Mouse (Mus musculus) urinary bladder, postnatal 25 days (tissue): ENCODE results near the gene H2-Ob.
"Not testable (repeated sequence)": the region's sequence is repeated elsewhere in the genome, so short reads cannot be mapped to it uniquely, and the experiment has no call there.

Experiments
- DNase-seq: peaks from one replicate; pipeline ENCODE4 v3.0.0; 2022; ENCODE audit warnings: low spot score

H2-Ob gene

DNA sequence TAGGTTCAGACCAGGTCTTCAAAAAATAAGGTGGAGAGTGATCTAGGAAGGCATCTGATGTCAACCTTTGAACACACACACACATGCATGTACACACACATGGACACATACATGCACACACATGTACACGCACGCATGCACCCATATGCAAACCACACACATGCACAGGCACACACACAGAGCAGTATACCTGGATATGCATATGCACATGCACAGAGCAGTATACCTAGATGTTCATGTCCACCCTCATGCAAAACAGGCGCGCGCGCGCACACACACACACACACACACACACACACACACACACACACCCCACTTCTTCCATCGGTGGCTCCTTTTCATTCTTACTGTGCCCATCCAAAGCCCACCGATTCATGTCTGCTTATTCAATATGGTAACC lies 30.8 kb upstream of the H2-Ob start:
- DNase-seq: no peak

DNA sequence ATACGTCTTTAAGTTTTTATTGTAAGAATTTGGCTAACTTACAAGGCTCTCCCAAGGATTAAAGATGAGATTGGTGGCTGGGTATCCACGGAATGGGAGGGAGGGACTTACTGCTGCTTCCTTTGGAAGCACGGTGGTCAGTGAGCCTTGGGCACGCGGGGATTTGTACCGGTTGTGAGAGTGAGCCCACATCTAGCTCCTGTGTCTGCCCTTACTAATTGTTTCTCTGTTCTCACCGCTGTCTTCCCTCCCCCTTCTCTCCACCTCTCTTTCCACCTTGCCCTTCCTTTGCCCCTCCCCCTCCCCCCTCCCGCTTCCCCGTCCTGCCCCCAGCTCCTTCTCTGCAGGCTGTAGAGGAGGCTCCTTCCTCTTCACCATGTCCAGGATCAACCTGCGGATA lies 30.3 kb upstream of the H2-Ob start:
- no peak for DNase-seq

DNA sequence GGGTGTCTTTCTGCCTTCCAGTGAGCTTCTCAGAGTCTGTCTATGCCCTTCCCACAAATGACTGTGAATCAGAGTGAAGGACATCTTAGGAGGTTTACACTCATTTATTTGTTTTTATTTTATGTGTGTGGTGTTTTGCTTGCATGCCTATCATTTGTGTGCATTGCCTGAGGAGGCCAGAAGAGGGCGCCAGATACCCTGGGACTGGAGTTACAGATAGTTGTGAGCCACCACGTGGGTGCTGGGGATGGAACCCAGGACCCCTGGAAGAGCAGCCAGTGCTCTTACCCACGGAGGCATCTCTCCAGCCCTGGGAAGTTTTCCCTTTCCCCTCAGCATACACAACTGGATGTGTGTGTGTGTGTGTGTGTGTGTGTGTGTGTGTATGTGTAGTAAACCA lies 29.0 kb upstream of the H2-Ob start:
- DNase-seq: no peak

DNA sequence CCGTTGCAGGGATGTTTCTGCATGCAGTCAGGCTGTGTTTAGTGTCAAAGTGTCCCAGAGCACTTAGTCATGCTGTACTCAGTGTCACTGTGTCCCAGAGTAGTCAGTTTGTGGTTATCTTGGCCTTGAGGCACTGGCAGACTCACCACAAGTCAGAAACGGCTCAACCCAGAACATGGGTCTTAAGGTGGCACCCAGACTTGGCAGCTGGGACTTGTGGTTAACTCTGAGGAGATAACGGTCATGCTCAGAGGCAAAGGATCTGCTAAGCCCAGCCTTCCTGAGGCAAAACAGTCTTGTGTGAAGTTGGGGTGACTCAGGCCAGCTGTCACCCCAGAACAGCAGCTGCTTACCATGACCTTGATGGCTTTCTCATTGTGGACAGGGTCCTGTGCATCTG lies 28.1 kb upstream of the H2-Ob start:
- peak; percentile 1 for DNase-seq

DNA sequence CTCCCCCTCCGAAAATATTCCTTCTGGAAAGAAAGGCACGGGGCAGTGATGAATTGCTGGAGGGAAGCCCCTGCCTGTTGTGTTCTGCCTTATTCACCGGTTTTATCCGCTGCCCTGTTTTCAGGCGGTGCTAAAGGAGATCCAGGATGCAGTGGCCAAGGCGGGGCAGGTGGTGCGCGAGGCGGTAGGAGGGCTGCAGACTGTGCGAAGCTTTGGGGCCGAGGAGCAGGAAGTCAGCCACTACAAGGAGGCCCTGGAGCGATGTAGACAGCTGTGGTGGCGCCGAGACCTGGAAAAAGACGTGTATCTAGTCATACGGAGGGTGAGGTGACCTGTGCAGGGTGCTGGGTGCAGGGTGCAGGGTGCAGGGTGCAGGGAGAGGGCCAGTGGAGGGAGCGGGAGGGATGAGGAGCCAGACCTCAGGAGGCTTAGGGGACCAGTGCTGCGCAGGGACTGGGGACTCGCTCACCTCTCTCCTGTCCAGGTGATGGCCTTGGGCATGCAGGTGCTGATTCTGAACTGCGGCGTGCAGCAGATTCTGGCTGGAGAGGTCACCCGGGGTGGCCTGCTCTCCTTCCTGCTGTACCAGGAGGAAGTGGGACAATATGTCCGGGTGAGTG lies 26.8 kb upstream of the H2-Ob start:
- no peak for DNase-seq

DNA sequence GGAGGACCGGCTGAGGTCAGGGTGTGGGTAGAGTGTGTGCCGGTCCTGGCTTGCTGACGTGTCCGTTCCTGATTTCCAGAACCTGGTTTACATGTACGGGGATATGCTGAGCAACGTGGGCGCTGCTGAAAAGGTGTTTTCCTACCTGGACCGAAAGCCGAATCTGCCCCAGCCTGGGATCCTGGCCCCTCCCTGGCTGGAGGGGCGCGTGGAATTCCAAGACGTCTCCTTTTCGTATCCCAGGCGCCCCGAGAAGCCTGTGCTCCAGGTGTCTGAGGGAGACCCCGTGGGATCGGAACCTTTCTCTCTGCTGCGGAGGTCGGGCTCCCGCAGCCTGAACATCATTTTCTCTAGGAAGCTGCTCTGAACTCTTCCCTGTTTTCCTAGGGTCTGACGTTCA lies 24.8 kb upstream of the H2-Ob start:
- no peak for DNase-seq

DNA sequence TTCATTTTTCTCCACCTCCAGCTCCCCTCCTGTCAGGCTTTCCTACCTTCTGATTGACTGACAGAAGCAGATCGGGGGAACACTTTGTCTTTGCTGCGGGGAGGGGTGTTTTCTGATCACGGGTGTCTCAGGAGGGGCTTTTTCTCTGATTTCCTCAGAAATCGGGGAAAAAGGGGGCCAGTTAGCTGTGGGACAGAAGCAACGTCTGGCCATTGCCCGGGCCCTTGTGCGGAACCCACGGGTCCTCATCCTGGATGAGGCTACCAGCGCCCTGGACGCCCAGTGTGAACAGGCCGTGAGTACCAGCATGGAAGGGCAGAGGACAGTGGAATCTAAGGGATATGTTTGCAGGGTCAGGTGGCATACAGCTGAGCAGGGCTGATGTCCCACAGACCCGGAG lies 23.5 kb upstream of the H2-Ob start:
- no peak for DNase-seq

DNA sequence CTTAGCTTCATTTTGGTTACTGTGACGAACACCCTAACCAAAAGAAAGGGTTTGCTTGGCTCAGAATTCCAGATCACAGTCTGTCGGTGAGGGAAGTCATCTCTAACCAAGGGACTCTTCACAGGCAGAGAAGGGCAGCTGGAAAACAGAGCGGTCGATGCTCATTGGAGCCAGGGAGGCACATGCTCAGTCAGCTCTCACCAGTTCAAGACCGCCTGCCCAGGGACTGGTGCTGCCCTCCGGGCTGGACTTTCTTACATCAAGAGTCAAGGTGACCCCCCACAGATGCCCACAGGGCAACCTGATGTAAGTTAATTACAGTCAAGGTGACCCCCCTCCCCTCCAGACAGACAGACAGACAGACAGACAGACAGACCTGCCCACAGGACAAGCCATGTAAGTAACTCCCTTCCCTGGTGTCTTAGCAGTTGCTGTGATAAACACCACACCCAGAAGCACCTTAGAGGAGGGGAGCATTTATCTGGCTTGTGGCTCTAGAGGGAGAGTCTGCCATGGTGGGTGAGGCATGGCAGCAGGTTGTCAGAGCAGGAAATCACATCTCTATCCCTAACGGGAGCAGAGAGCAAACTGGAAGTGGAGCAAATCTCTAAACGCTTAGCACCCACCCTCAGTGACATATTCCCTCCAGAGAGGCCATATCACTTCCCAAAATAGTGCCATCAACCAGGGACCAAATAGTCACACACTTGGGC lies 21.3 kb upstream of the H2-Ob start:
- DNase-seq: no peak

DNA sequence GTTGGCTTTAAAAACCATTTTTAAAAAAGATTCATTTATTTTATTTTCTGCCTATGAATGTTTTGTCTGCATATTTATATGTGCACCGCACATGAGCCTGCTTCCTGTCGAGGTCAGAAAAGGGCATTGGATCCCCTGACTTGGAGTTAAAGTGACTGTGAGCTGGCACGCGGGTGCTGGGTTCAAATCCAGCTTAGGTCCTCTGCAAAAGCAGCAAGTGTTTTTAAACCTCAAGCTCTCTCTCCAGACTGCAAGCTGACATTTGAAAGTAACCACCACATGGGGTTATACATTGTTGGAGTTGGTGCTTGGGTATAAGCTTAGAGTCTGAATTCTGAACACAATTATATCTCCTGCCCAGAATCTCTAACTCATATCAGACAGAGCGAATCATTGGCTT lies 20.7 kb upstream of the H2-Ob start:
- DNase-seq: no peak

DNA sequence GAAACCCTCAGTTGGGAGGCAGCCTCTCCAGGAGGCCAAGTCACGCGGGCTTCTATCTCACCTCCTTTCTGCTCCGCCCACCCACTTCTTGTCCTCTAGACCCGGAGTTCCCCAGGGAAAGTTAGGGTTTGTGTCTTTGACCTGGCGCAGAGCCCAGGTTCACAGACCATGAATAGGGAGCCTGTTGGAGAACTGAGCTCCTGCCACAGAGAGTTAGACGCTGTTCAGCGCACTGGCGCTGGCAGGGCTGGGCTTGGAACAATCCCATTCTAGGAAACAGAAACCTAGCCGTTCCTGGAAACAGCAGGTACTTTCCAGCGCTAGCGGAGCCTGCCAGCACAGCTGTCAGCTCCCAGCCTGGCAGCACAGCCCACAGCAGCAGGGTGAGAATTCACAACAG lies 20.0 kb upstream of the H2-Ob start:
- no peak for DNase-seq

DNA sequence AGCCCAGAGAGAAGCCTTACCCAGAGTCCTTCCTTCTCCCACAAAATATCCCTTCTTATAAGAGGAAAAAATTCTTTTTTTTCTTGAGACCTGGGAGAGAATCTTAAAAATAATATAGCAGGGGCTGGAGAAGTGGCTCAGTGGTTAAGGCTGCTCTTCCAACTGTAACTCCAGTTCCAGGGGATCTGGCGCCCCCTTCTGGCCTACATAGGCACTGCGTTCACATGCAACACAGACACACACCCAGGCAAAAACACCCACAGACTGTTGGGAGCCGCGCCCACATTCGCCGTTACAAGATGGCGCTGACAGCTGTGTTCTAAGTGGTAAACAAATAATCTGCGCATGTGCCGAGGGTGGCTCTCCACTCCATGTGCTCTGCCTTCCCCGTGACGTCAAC lies 19.6 kb upstream of the H2-Ob start:
- peak; percentile 33 for DNase-seq

DNA sequence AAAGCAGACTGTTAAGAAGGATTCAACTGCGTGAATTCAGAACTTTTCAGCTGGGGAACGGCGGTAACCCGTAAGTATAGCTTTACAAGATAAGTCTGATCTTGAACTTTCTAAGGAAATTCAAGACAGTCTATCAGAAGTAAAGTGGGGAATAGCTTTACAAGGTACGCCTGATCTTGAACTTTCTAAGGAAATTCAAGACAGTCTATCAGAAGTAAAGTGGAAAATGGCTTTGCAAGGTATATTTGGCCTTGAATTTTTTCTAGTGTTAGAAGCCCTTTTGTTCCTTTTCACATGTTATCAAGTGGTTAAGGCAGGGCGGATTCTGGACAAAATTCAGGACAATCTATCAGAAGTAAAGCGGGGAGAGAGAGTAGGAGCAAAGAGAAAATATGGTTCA lies 18.9 kb upstream of the H2-Ob start:
- DNase-seq: not testable (repeated sequence)

DNA sequence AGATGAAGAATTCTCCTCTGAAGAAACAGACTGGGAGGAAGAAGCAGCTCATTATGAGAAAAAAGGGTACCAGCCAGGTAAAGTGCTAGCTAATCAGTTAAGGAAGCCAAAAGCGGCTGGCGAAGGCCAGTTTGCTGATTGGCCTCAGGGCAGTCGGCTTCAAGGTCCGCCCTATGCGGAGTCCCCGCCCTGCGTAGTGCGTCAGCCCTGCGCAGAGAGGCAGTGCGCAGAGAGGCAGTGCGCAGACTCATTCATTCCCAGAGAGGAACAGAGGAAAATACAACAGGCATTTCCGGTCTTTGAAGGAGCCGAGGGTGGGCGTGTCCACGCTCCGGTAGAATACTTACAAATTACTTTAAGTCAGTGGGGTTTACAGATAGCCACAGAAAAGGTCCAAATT lies 18.3 kb upstream of the H2-Ob start:
- DNase-seq: not testable (repeated sequence)

DNA sequence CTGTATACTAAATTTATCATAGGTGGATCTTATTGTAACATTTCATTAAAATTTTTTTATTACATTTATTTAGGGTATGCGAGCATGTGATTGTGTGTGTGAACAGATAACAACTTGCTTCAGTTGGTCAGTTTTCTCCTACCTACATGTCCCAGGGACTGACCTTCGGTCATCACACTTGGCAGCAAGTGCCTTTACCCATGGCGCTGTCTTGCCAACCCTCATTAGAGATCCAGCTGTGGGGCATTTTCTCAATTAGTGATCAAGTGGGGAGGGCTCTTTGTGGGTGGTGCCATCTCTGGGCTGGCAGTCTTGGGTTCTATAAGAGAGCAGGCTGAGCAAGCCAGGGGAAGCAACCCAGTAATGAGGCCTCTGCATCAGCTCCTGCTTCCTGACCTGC lies 13.9 kb upstream of the H2-Ob start:
- no peak for DNase-seq

DNA sequence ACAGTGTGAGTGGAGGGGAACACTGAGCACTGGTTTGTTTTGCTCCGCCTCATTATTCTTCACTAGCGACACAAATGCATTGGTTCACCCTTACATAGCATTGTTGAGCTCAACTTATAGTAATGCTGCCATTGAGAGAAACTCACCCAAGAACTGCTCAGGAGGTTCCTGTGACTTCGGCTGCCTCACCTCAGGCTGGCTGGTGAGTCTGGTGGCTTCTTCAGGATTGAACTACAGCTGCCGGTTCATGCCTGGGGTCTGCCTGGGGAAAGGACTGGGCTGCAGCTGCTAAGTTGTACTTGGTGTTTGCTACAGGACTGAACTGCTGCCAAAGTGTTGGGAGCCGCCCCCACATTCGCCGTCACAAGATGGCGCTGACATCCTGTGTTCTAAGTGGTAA lies 13.3 kb upstream of the H2-Ob start:
- DNase-seq: no peak

DNA sequence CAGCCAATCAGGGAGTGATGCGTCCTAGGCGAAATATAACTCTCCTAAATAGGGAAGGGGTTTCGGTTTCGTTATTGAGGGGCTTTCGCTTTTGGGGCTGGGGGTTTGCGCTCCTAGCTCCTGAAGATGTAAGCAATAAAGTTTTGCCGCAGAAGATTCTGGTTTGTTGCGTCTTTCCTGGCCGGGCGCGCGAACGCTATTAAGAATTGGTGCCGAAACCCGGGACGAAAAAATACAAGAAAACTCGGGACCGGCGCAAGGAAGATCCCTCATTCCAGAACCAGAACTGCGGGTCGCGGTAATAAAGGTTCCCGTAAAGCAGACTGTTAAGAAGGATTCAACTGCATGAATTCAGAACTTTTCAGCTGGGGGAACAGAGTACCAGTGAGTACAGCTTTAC lies 12.8 kb upstream of the H2-Ob start:
- not testable (repeated sequence) for DNase-seq

DNA sequence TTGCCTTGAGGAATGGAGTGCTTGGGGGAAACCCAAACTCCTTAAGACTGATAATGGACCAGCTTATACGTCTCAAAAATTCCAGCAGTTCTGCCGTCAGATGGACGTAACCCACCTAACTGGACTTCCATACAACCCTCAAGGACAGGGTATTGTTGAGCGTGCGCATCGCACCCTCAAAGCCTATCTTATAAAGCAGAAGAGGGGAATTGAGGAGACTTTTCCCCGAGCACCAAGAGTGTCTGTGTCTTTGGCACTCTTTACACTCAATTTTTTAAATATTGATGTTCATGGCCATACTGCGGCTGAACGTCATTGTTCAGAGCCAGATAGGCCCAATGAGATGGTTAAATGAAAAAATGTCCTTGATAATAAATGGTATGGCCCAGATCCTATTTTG lies 7.7 kb upstream of the H2-Ob start:
- DNase-seq: not testable (repeated sequence)

DNA sequence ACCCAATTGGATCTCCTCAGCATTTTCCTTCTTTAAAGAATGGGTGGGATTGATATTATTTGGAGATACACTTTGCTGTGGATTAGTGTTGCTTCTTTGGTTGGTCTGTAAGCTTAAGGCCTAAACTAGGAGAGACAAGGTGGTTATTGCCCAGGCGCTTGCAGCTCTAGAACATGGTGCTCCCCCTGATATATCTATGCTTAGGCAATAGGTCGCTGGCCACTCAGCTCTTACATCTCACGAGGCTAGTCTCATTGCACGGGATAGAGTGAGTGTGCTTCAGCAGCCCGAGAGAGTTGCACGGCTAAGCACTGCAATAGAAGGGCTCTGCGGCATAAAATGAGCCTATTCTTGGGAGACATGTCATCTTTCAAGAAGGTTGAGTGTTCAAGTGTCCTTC lies 6.7 kb upstream of the H2-Ob start:
- DNase-seq: not testable (repeated sequence)

DNA sequence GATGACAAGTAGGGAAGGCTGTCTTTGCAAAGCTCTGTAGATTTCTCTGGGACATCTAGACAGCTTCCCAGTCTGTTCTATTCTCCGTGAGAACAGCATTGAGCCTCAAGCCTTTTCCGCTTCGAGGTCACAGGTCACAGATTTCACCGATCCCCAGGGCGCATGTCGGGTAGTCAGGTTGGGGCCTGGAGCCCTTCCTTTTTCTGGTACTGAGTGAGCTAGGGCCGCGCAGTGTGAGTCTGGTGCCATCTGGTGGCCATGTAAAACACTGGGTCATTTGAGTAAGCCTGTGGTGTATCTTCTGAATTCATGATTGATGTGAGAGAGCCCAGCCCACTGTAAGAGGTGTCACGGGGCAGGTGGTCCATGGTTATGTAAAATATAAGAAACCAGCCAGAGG lies 3.8 kb upstream of the H2-Ob start:
- DNase-seq: peak; percentile 70

DNA sequence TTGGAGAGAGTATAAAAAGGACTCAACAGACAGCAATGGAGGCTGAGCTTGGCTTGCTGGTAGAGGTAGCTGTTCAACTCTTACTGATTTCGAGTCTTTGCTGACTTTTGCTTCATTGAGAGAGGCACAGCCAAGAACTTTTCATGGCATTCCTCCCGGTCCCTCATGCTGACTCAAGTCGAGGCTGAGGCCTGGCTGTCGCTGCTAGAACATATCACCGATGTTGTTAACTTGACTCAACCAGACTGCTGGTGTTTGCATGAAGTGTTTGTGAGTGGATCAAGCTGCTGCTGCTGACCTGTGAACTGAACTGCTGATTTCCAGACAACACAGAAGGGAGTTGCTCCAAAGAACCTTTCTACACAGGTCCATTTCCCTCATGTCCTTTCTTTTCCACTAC lies 2.0 kb upstream of the H2-Ob start:
- DNase-seq: no peak

DNA sequence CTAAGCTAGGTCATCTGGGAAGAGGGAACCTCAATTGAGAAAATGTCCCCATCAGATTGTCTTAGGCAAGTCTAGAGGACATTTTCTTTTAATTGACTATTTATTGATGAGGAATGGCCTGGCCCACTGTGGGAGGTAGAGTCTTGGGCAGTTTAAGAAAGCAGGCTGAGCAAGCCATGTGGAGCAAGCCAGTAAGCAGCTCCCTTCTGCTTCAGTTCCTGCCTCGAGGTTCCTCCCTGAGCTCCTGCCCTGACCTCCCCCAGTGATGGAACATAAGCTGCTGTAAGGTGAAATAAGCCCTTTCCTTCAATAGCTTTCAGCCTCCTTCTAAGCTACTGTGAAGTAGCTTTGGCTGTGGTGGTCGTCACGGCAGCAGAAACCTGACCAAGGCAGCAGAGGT lies 962 bp upstream of the H2-Ob start:
- DNase-seq: no peak

DNA sequence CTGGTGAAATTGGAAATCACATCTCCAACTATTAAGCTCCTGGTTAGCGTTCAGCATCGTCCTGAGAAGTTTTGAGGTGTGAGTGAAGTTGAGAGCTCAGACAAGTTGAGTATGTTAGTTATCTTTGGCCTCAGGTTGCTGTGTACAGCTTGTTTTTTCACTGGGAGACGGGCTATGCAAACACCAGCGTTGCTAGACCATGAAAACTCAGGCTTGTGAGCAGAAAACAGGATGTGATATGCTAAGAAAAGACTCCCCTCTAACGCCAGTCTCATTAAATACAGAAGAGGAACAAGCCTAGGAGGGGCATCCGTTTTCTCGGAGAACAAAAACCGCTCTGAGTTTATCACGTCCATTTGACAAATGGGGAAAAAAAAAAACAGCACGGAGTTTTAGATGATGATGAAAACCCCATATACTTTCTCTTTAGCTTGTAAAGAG lies 918 bp downstream of the H2-Ob start:
- no peak for DNase-seq

DNA sequence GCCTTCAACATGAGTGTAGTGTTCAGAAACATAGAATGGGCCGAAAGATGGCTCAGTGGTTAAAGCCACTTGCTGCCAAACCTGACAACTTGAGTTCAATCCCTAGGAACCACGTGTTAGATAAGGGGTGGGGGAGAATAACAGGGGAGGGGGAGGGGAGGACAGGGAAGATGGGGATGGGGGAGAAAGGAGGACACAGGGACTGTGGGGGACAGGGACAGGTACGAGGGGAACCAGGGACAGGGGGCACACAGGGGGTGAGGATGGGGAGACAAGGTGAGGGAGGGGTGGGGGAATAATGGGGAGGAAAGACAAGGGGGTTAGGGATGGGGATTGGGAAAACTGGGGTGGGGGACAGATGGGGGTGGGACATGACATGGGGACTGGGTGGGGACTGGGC lies 1.7 kb downstream of the H2-Ob start:
- no peak for DNase-seq

DNA sequence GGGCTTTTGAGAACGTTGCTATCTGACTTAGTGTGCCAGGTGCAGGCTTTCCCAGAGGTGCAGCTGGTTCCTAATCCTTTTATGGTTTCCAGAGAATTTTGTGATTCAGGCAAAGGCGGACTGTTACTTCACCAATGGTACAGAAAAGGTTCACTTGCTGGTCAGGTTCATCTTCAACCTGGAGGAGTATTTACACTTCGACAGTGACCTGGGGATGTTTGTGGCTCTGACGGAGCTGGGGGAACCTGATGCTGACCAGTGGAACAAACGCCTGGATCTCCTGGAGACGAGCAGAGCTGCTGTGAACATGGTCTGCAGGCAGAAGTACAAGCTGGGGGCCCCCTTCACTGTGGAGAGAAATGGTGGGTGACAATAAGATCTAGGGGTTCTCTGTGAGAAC lies 2.2 kb downstream of the H2-Ob start:
- no peak for DNase-seq
